Mouse (Mus musculus): ENCODE data around the gene Carm1. TPM values are rescaled to one million over a fixed set of nuclear protein-coding genes. Genes with fewer than 3 reads are reported as not detected.
"Not testable (repeated sequence)": the region's sequence is repeated elsewhere in the genome, so short reads cannot be mapped to it uniquely, and the experiment has no call there.

Carm1 gene
- total RNA-seq (2021), result 10 to 100 TPM; 56.9 to 65.4 TPM

DNA sequence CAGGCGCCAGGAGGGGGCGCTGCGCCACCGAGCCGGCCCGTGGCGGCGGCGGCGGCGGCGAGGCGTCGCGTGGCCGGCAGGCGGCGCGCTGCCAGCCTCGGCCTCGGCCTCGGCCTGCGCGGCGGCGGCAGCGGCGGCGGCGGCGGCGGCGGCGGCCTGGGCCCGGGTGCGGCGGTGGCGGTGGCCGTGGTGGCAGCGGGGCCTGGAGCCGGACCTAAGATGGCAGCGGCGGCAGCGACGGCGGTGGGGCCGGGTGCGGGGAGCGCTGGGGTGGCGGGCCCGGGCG, at the start of gene Carm1:
Carm1 (plus strand) TSS at position 106 of the 286 bp plus-strand sequence.
- intact Hi-C loops (cut with DNase I), result loop anchor here (2.0 kb wide), 2 partner anchors 36 to 44 kb away; partner anchors contain the start of gene Tmed1
- no peak for DNase-seq

GRCm38 (mm10) chr9:21497050-21497542, 49.6 kb upstream of the Carm1 start:
- DNase-seq, result no peak
- intact Hi-C loops (cut with DNase I), result no loop called here

- DNase-seq, result no peak
- intact Hi-C loops (cut with DNase I), result no loop called here
Measured at GRCm38 (mm10) chr9:21497664-21498063, 49.0 kb upstream of the Carm1 start.

- no peak for DNase-seq
- intact Hi-C loops (cut with DNase I), result no loop called here
Measured at GRCm38 (mm10) chr9:21498284-21498902, 48.3 kb upstream of the Carm1 start.

- DNase-seq, result no peak
- intact Hi-C loops (cut with DNase I), result no loop called here
Measured at GRCm38 (mm10) chr9:21503352-21503751, 43.3 kb upstream of the Carm1 start.

DNA sequence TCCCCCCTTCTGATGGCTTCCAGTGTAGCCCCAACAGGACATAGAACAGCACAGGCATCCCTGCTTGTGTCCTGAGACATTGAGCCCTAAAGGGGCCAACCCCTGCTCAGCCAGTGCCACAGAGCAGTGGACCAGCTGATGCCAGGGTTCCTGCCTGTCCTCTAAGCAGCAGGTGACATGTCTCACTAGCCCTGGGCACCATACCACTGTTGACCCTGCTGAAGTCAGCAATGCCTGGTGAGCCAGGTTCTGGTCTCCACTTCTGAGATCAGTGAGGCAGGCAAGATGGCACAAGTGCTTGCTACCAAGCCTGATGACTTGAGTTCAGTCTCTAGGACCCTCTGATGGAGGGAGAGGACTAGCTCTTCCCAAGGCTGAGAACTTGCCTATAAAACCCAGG, 40.9 kb upstream of the Carm1 start:
- no peak for DNase-seq
- intact Hi-C loops (cut with DNase I), result no loop called here

- no peak for DNase-seq
- intact Hi-C loops (cut with DNase I), result no loop called here
Measured at GRCm38 (mm10) chr9:21507753-21508430, 38.8 kb upstream of the Carm1 start.

DNA sequence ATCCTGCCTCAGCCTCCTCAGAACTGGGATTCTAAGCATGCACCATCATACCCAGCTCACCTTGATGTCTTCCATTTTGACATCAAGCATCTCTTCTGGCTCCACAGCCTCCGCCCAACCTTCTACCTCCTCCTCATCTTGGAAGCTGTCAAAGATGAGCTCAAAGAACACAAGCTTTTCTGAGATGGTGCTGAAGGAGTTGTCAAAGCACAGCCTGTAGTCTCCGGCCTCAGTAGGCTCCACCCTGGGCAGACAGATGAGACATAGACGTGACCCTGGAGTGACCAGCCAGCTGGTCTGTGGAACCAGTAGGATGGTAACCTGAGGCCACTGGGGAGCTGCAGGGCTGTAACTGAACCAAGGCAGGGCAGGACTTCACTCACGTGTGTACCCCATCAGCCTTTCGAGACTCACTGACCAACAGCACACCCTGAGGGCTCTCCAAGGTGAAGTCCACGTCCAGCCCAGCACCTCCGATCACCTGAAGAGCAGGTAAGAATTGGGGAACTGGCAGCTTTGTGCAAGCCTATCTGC, 37.8 kb upstream of the Carm1 start:
- intact Hi-C loops (cut with DNase I), result no loop called here
- DNase-seq, result no peak

GRCm38 (mm10) chr9:21509772-21510688, 36.7 kb upstream of the Carm1 start, which contains the start of gene Tmed1:
Gene Tmed1 (minus strand): TSS chr9:21510252.
- DNase-seq, result peak; percentile 94 to 97
- intact Hi-C loops (cut with DNase I), result loop anchor here (2.0 kb wide), 1 partner anchor 37 kb away; the partner anchor contains the start of gene Carm1

- no peak for DNase-seq
- intact Hi-C loops (cut with DNase I), result loop anchor here (2.0 kb wide), 1 partner anchor 36 kb away; the partner anchor contains the start of gene Carm1
Measured at GRCm38 (mm10) chr9:21510689-21511015, 36.0 kb upstream of the Carm1 start.

GRCm38 (mm10) chr9:21511052-21511451, 35.6 kb upstream of the Carm1 start:
- DNase-seq, result no peak
- intact Hi-C loops (cut with DNase I), result loop anchor here (2.0 kb wide), 1 partner anchor 36 kb away; the partner anchor contains the start of gene Carm1

GRCm38 (mm10) chr9:21513466-21513865, 33.2 kb upstream of the Carm1 start:
- intact Hi-C loops (cut with DNase I), result no loop called here
- no peak for DNase-seq

DNA sequence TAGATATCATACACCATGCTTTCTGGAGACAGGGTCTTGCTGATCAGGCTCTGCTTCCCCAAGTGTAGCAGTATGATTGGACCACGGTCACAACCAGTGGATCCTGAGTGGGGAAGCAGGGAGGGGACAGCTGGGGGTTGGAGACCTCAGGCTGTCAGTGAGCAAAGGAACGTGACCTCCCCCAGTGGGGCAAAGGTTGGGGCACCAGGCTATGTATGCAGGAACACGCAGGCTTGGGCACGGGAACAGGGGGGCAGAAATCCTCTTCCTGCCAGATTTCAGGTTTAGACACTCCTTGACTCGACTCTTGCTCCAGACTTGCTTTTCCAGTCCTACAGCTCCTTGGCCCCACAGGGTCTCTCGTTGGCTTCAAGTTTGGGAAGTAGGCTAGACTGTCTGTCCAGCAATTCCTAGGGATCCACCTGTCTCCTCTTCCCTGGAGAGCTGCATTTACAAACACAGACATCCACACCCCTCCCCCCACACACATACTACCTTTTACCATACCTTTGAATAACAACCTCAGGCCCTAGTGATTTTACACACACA, 28.7 kb upstream of the Carm1 start:
- no peak for DNase-seq
- intact Hi-C loops (cut with DNase I), result no loop called here

- DNase-seq; intact Hi-C loops (cut with DNase I): not testable (repeated sequence)
Measured at GRCm38 (mm10) chr9:21518690-21519089, 28.0 kb upstream of the Carm1 start.

GRCm38 (mm10) chr9:21525142-21525936, 21.4 kb upstream of the Carm1 start:
- intact Hi-C loops (cut with DNase I), result no loop called here
- no peak for DNase-seq

GRCm38 (mm10) chr9:21525937-21526633, 20.6 kb upstream of the Carm1 start, which contains the start of gene AB124611:
Gene AB124611 (plus strand): TSS chr9:21526176.
- intact Hi-C loops (cut with DNase I), result no loop called here
- DNase-seq, result peak in 1 of 2 experiments; percentile 43

DNA sequence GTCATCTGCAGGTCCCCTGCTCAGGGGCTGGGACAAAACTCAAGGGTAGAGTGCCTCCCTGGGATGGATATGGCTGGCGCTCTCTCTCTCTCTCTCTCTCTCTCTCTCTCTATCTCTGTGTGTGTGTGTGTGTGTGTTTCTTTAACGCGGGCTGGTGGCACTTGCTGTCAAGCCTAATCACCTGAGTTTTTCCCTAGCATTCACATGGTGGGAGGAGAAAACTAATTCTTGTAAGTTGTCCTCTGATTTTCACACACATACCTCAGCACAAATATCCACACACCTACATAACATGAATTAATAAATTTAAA, 20.1 kb upstream of the Carm1 start:
- intact Hi-C loops (cut with DNase I), result no loop called here
- DNase-seq, result no peak

DNA sequence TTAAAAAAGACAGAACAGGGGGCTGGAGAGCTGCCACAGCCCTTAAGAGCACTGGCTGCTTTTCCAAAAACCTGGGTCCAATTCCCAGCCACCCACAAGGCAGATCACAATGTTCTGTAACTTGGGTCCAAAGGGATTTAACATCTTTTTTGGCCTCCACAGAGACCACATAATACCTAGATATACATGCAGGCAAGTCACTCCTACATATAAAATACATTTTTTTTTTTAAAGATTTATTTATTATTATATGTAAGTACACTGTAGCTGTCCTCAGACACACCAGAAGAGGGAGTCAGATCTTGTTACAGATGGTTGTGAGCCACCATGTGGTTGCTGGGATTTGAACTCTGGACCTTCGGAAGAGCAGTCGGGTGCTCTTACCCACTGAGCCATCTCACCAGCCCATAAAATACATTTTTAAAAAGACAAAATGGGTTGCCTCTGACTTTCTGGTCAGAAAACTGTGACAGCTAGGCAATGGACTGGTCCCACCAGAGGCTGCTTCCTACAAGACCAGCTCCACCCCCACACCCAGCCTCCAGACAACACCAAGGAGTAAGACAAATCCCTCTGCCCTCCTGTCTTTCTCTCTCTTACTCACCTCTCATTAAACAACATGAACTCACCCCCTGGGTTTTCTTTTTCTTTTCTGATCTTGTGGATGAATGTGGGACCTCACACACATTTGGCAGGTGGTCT, 19.4 kb upstream of the Carm1 start:
- intact Hi-C loops (cut with DNase I), result no loop called here
- DNase-seq, result no peak

- intact Hi-C loops (cut with DNase I), result no loop called here
Measured at GRCm38 (mm10) chr9:21527917-21528324, 18.8 kb upstream of the Carm1 start.

More at GRCm38 (mm10) chr9:21527917-21528324, 18.8 kb upstream of the Carm1 start:
- no peak for DNase-seq
